Mouse (Mus musculus) gastrocnemius, postnatal 14 days (tissue): ENCODE measurements around the gene Bcl3. TPM values are rescaled to one million over a fixed set of nuclear protein-coding genes. Genes with fewer than 3 reads are reported as not detected.

Source experiments
- DNase-seq: peaks from one replicate; pipeline ENCODE4 v3.0.0; 2021; ENCODE audit warnings: mixed read lengths
- intact Hi-C: fragments of 180-260 bp; cut with DNase I; formaldehyde crosslinking; loops from one replicate; pipeline ENCODE4 v1.15.1; 2025; ENCODE audit warnings: low total_unique reads
- total RNA-seq, 2 experiments: library from RNA; stranded (reverse); gene quantifications; 2 replicates each; pipeline ENCODE4 v1.2.3; 2021

Bcl3 gene
- total RNA-seq, 2 experiments from 2014 or later, result 3.2 to 4.1 TPM

DNA sequence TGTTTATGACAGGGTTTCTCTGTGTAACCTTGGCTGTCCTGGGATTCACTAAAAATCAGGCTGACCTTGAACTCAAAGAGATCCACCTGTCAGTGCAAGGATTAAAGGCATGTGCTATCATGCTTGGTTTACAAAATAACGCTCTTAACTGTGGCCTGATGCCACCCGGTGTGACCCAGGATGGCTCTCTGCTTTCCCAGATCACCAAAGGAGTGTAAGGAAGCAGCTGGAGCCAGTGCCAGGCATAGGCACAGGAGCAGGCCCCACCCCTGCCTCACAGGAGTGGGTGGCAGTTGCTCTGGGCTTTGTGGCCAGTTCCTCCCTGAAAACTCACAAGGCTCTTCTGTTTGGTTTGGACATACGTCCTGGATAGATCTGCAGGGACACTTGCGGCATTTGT is 17.8 kb upstream of the Bcl3 start:
- DNase-seq, result no peak
- intact Hi-C loops, result no loop called here

DNA sequence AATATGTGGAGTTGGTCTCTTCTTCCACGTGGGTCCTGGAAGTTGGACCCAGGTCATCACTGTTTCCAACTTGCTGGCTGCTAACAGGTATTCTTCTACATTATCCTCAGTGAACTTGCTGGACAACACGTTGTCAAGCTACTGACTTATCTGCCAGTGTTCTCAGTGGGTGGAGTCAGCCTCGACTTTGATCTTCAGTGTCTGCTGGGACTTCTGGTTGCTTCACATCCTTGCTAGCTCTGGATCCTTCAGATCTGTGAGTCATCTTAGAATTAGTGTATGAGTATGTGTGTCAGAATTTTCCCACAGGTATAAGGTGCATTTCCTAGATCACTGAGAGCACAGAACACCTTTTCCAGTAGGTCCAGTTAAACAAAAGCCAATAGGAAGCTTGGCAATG is 14.3 kb upstream of the Bcl3 start:
- no peak for DNase-seq
- intact Hi-C loops, result no loop called here

DNA sequence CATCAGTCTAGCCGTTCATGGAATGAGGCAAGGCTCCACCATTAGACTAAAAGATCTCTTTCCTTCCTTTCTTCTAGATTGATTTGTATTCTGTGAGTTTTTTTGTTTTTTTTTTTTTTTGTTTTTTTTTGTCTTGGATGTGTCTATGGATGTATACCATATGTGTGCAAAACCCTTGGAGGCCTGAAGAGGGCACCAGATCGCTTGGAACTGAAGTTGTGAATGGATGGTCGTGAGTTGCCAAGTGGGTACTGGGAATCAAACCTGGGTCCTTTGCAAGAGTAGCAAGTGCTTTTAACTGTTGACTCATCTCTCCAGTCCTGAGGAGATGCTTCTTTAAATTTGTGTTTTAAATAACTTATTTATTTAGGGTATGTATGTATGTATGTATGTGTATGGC is 11.5 kb upstream of the Bcl3 start:
- intact Hi-C loops, result no loop called here
- DNase-seq, result no peak

GRCm38 (mm10) chr7:19831837-19832236 is 9.3 kb upstream of the Bcl3 start:
- intact Hi-C loops, result no loop called here
- DNase-seq, result no peak

DNA sequence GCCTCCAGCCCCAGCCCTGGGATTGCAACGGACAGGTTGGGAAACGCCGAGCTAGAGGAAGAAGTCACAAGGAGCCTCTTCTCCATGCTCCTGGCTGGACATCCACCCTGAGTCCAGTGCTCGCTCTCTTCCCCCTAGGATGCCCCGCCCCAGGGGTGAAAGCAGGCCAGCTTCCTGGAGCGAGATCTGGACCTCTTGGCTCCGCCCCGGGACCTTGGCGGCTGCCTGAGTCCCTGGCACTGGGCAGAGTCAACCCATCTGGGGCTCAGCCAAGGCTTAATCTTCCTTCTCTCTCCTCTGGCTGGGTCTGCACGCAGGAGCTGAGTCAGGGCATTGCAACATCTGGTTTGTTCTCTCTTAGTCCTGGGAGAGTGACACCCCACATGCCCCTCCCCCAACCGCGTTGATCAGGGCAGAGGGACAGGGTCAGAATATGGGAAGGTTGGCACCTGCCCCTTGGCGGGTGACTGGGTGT is 8.1 kb upstream of the Bcl3 start:
- intact Hi-C loops, result no loop called here

DNA sequence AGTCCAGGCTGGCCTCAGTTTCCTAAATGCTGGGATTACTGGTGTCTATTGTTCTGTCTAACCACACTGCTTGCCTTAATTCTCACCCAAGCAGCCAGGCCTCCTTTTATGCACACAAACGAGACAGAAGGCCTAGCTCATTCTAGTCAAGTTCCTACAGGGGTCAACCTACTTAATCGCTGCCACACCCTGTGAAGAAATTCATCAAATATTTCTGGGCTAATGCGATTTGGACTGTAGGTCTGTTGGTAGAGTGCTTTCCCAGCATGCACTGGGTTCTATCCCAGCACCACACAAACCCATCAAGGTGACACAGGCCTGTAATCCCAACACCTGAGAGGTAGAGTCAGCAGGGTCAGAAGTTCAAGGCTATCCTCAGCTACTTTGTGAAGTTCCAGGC is 7.1 kb upstream of the Bcl3 start:
- intact Hi-C loops, result no loop called here
- no peak for DNase-seq

More for the DNA sequence above, 8.1 kb upstream of the Bcl3 start:
- peak; percentile 95 for DNase-seq

DNA sequence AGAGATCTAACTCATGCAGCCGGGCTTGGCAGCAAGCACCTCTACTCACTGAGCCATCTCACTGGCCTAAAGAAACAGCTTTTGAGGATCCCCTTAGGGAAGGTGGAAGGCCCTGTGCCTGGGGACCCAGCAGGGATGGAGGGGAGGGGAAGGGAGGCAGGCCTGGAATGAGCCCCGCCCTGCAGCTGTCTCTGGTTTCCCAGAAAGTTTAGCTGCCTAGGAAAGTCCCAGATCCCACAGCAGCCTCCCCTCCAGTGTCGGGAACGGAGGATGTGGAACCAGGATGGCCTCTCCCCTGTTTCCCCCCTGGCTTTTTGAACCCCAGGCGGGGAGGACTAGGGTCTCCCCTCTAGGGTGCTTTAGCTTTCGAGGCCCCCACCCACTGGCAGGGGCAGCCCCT is 4.2 kb upstream of the Bcl3 start:
- intact Hi-C loops, result no loop called here
- peak; percentile 70 for DNase-seq

DNA sequence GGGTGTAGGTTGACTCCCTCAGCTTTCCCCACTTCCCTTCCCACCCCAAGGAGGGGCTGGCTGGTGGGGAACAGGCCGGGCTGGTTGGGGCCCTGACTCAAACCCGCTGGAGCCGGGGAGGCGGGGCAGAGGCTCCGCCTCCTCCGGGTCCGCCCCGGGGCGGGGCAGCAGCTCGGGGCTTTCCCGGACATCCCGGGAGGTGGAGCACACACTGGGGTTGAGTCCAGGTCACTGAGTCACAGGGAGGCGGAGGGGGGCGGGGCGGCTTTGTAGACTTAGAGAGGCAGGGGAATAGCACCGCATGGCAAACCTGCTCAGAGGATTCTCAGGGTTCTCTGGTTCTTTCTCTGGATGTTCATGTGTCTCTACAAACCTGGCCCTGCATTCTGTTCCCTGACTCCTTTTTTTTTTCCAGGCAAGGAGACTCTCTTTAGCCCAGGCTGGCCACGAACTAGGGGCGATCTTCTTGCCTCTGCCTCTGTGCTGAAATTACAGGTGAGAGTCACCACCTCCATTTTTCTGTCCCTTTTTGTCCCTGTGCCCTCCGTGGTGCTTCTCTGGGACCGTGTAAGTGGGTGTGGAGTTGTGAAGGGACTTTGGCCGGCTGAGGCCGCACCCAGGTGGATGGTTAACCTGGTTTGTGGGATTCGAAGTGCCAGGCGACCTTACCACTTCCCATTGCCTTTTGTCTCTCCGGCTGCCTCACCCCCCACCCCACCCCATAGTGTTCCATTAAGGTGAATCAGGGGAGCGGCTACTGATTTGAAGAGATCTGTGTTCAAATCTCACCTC is 1.8 kb upstream of the Bcl3 start:
- peak; percentile 94 for DNase-seq
- intact Hi-C loops, result no loop called here

DNA sequence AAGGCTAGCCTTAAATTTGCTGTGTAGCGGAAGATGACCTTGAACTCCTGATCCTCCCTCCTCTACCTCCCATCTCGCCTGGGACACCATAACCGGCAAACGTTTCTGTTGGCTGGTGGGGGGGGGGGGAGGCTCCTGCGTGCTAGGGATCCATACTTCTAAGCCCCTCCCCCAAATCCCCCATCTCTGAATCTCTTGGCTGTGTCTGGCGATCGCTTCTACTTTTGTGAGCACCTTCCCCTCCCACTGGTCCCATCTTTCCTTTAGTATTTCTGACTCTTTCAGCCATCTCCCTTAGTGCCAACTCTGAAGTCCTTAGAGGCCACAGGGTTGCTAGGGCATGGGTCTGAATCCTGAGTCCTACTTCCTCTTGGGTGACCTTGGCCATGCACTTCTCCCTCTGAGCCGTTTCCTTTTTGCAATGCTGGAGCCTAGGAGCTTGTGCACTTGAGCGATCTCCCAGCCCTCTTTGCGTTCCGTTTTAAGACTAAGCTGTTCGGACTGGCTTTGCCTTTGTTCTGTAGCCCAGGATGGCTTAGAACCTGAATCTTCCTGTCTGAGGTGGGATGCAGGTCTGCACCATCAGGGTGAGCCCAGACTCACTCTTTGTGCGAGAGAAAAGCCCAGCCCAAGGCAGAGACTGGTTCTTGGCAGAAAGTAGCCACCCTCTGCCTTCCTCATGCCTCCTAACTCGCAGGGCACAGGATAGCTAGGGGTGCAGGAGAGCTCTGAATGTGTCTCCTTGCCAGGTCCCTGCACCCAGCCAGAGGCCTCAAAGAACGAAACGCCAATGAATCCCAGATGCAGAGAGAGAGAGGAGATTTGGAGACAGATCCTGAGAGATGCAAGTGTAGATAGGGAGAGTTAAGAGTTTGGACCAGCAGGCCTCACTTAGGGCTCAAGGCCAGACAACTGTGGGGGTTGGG is 949 bp upstream of the Bcl3 start:
- DNase-seq, result no peak

DNA sequence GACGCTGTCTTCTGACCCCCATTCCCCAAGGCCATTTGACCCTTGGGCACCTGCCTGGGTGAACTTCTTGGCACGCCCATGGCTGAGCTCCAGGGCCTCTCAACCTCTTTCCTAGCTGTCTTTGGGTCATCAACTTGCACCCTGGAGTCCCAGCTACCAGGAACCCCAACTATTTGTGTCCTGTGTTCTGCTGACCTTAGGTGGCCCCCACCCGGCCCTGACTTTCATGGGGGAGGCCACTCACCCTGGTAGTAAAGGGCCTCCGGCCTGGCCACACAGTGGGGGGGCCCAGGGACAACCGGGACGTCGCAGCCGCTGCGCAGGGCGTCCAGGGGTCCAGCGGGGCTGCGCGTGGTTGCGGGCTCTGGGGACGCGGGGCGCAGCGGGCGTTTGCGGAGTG is 377 bp downstream of the Bcl3 start:
- DNase-seq, result no peak
- intact Hi-C loops, result no loop called here

More for the DNA sequence above, 949 bp upstream of the Bcl3 start:
- intact Hi-C loops, result no loop called here

GRCm38 (mm10) chr7:19821633-19822032 is 937 bp downstream of the Bcl3 start:
- intact Hi-C loops, result no loop called here
- no peak for DNase-seq

DNA sequence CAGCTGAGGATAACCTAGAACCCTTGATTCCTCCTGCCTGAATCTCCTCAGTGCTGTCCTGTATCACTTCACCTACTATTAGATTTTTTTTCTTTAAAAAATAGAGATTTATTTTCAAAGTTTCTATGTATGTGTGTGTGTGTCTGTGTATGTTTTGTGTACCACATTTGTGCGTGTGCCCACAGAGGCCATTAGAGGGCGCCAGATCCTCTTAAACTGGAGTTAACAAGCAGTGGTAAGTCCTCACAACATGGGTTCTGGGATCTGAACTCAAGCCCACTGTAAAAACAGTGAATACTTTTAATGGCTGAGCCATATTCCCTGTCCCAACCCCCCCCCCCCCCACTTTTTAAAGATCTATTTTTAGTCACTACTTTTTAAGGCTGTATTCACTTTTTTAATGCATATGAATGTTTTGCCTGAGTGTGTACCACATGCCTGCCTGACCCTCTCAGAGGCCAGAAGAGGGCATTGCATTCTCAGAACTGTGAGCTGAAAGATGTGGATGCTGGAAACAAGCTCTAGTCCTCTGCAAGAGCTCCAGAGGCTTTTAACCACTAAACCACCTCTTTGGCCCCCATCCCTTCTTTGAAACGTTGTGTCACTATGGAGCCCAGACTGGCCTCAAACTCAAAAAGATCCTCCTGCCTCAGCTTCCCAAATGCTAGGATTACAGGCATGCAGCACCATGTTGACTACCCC is 2.1 kb downstream of the Bcl3 start:
- DNase-seq, result no peak
- intact Hi-C loops, result no loop called here

- intact Hi-C loops, result no loop called here
- DNase-seq, result no peak
Observed at GRCm38 (mm10) chr7:19818875-19819274, 3.7 kb downstream of the Bcl3 start.

DNA sequence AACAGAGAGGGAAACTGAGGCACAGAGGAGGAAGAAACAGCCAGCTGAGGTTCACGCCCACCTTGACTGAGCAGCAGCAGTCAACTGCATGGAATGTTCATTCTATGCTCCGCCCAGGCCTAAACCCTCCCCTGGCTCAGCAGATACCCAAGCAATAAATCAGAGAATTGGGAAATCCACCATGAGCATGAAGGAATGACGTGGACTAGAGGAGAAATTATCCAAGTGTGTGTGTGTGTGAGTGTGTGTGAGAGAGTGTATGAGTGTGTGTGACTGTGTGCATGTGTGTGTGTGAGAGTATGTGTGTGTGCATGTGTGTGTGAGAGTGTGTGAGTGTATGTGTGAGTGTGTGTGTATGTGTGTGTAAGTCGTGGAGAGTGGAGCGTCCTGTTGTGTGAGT is 4.1 kb downstream of the Bcl3 start:
- DNase-seq, result no peak
- intact Hi-C loops, result no loop called here

DNA sequence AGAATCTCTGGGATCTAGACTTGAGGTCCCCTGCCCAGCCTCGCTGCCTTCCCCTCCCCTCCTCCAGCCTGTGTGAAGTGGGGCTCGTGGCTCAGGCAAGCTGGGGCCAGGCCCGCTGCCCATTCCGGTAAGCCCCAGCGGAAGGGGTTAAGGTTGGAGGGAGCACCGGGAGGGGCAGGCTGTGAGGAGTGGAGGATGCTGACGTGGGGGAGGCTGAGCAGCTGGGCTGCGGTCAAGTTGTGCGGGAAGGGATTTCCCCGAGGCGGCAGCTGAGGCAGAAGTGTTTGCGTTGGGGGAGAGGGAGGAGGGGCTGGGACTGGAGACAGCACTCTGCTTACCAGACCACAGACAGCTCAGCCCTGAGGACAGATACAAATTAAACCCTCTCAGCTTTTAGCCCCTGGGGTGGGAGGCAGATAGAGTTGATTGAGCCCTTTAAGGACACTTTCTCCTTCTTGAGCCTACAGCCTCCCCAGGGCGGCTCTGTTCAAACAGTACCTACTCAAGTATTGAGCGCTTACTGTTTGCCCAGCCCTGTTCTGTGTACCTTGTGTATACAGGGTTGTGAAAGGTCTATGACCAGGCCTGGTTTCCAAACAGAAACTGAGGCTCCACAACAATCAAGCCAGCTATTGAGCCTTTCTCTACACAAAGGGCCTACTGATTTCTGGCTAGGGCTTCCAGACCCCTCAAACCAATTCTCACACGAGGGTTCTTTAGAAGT is 5.0 kb downstream of the Bcl3 start:
- peak; percentile 77 for DNase-seq
- intact Hi-C loops, result no loop called here

- intact Hi-C loops, result no loop called here
- peak; percentile 93 for DNase-seq
Observed at GRCm38 (mm10) chr7:19816224-19816771, 6.3 kb downstream of the Bcl3 start.

DNA sequence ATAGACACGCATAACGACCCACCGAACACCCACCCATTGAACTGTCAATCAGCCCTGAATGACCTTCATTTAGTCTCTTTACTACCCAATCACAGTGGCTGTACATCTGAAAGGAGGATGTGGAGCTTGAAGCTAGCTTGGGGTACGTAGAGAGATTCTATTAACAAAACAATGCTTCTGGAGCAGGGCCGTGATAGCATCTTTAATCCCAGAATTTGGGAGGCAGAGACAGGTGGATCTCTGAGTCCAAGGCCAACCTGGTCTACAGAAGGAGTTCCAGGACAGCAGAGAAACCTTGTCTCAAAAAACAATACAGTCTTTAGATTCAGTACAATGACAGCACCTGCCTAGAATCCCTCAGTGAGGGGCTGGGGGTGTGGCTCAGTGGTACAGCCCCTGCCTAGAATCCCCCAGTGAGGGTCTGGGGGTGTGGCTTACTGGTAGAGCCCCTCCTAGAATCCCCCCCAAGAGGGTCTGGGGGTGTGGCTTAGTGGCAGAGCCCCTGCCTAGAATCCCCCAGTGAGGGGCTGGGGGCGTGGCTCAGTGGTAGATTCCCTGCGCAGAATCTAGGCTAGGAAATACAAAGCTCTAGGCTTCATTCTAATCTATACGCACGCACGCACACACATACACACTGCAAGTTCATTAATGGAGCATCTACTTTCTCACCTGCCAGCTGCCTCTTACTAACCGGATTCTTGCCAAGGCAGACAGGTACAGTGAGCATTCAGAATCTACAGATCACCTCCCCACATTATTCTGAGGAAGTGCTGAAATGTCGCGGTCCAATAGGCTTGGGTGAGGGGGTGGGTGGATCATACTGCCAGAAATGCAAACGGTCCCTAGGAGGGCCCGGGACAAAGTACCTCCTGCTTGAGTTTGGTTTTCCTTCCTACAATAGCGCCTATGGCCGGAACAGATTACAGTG is 7.0 kb downstream of the Bcl3 start:
- DNase-seq, result no peak
- intact Hi-C loops, result no loop called here

DNA sequence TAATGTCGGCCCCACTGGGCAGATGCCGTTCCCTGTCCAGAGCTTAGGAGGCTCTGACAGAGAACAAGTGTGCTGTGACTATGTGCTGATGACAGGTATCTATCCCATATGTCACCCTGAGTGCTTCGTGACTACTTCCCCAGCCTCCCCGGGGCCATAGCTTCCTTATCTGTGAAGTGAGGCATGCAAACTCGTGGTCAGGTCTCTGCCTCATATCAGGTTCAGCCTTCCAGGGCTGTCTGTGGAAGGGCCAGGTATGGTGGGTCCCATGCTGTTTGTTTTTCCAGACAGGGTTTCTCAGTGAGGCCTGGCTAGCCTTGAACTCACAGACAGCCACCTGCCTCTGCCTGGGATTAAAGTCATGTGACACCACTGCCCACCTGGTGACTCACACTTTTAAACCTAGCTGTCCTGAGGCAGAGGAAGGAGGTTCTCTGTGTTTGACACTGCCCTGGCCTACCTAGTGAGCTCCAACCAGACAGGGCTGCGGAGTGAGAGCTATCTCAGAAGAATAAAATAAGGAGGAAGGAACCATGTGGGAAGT is 8.9 kb downstream of the Bcl3 start:
- intact Hi-C loops, result no loop called here
- DNase-seq, result no peak
